Mouse (Mus musculus) bone marrow, adult 2 months (tissue): ENCODE data around the gene Maco1.

Experiments
- CTCF ChIP-seq: fragments of 200-500 bp; IDR thresholded peaks from 2 replicates; pipeline ENCODE4 v1.5.1; 2011; ENCODE audit warnings: low read length, control low read depth; ENCODE audit not compliant: control insufficient read depth, insufficient read depth
- POLR2A ChIP-seq: fragments of 200-500 bp; IDR thresholded peaks from 2 replicates; pipeline ENCODE4 v1.6.1; 2011; ENCODE audit warnings: low read depth, mild to moderate bottlenecking, control low read depth, low read length, borderline replicate concordance; ENCODE audit not compliant: control insufficient read depth

DNA sequence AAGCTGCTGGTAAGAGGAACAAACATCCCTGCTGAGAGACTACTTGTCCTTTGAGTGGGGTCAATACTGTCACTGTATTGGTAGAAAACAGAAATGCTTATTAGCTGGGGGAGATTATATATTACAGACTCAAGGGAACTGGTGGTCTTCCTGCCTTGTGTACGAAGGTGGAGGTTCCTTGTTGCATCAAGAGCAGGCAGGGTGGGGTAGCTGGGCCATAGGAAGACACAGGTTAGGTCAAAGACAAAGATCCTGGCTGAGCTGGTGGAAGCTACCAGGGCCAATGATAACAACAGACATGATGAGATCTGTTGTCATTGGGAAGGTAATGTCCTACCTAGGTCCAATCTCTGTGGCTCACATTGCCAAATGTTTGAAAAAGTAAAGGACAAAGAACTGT lies 12.9 kb downstream of the Maco1 start:
- TF ChIP-seq POLR2A: no peak
- TF ChIP-seq CTCF: no peak
